Mouse (Mus musculus) stomach, postnatal 0 days (tissue): ENCODE data around the gene Trappc12.

Experiments used
- CTCF ChIP-seq: IDR thresholded peaks from 2 replicates; pipeline ENCODE4 v1.5.1; 2016; ENCODE audit warnings: antibody characterized with exemption, low read depth, mild to moderate bottlenecking, moderate library complexity
- EP300 ChIP-seq: optimal IDR thresholded peaks from 2 replicates; pipeline ENCODE3; 2016; ENCODE audit warnings: antibody characterized with exemption

DNA sequence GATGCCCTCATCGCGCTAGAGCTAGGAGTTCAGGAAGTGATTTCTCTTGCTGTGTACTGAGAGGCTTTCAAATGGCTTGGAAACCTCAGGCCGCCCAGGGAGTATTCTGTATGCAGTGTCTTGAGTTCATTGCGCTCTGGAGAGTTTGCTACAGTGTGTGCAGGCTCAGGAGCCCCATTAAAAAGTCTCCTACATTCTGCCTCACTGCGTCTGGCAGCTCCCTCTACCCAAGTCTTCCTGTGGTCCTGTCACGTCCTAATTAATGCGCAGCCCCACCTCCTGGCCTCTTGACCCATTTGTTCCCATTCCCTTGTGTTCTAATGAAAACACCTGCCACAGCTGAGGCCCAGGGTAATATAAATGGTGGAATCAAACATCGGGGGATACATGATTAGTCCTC is 34.6 kb upstream of the Trappc12 start:
- no peak for TF ChIP-seq CTCF
- no peak for TF ChIP-seq EP300
